Mouse (Mus musculus) erythroblast, embryonic 14.5 days (primary cell): Measurements from ENCODE around the gene Tnrc6a.

Experiments used
- GATA1 ChIP-seq: IDR thresholded peaks from 2 replicates; pipeline ENCODE4 v1.6.1; 2012; ENCODE audit warnings: low read length, inconsistent platforms, mixed read lengths
- TAL1 ChIP-seq: IDR thresholded peaks from 3 replicates; pipeline ENCODE4 v1.6.1; 2012; ENCODE audit warnings: low read length, inconsistent platforms, mixed read lengths

GRCm38 (mm10) chr7:123162346-123162745, 38.7 kb downstream of the Tnrc6a start:
- TF ChIP-seq TAL1 (no peak), GATA1 (no peak)
